Comparison of ENCODE assay signal across 24 mouse cellular contexts in the genomic region with DNA sequence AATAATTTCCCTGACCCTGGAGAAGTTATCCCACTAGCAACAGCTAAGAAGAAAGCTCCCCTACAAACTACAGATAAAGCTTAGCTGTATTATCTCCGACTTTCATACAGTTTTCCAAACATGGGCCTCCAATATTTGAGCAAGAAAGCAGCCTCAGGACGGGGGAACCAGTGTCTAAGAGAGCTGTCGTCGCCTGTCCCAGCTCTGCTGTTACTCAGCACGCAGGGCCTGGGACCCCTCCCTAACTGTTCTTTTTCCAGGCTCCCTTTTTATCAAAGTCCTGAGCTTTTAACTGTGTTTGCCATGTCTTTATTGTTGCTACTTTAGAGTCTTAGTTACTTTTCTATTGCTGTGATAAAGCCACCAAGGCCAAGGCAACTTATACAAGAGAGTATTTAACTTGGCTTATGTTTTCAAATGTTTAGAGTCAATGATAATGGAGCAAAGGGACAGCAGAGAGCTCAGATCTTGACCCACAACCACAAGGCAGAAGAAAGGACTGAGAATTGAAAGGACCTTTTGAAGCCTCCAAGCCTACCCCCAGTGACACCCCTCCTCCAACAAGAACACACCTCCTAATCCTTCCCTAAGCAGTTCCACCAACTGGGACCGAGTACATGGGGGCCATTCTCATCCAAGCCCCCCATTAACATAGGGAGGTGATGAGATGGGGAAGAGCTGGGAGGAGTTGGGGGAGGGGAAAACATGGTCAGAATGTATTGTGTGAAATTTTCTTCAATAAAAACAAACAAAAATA. TPM values are rescaled to one million over a fixed set of nuclear protein-coding genes. Genes with fewer than 3 reads are reported as not detected.
DNase-seq lines count a peak whose midpoint lies in the region; ATAC-seq and TF ChIP-seq lines count a peak whose summit lies in the region.
"Had no signal": no experiment of that assay in that cellular context is flagged by ENCODE, and none has a peak within 500 bp of the region (broad histone marks: within the 10 kb centered on the region; RNA-seq: fewer than 3 reads in every experiment).

No protein-coding gene starts in this region.

- no peak for ATAC-seq in heart, embryonic 13.5 days (ENCODE audit: extremely low read depth, insufficient number of reproducible peaks, low FRiP score, low TSS enrichment)
- peak; percentile 57; the same call in 1 of the 2 replicates for ATAC-seq in stomach, embryonic 14.5 days (ENCODE audit: insufficient number of reproducible peaks, insufficient read depth, low FRiP score, low read depth)
- ATAC-seq in stomach, postnatal 0 days (ENCODE audit: low FRiP score, low TSS enrichment), result no peak
- ATAC-seq in stomach, embryonic 16.5 days (ENCODE audit: insufficient read depth, low FRiP score), result 0 out of 2 replicates have a peak, but pooled peaks have one; percentile 20
- ATAC-seq: forebrain, embryonic 14.5 days had no signal

- H3K27me3 ChIP-seq in heart, embryonic 13.5 days (replicated peaks), result no peaks in the 10 kb centered on the region
- no peaks in the 10 kb centered on the region for H3K27me3 ChIP-seq in stomach, embryonic 14.5 days (ENCODE audit: control insufficient read depth, insufficient read depth, low read length)
- no peaks in the 10 kb centered on the region for H3K27me3 ChIP-seq in stomach, postnatal 0 days (ENCODE audit: control insufficient read depth, insufficient read depth, low read length)
- no peaks in the 10 kb centered on the region for H3K27me3 ChIP-seq in stomach, embryonic 16.5 days (ENCODE audit: control insufficient read depth, insufficient read depth, low read length)
- H3K27me3 ChIP-seq: embryonic facial prominence, embryonic 13.5 days; embryonic facial prominence, embryonic 15.5 days had no signal

- TF ChIP-seq EP300 in stomach, postnatal 0 days (optimal IDR thresholded peaks at IDR 0.05), result no peak

- H3K9ac ChIP-seq in heart, embryonic 13.5 days, result no peak overlapping the region
- H3K9ac ChIP-seq in stomach, embryonic 14.5 days (replicated peaks; ENCODE audit: low read depth, low read length), result no peak overlapping the region
- no peak overlapping the region for H3K9ac ChIP-seq in stomach, postnatal 0 days (ENCODE audit: low read length)
- H3K9ac ChIP-seq in stomach, embryonic 16.5 days (ENCODE audit: low read length), result no peak overlapping the region
- H3K9ac ChIP-seq: embryonic facial prominence, embryonic 13.5 days; embryonic facial prominence, embryonic 15.5 days; forebrain, embryonic 12.5 days had no signal

- TF ChIP-seq CTCF in stomach, postnatal 0 days (IDR thresholded peaks at IDR 0.05; ENCODE audit: low read depth), result no peak

- peaks cover 58% of the 10 kb centered on the region for H3K4me1 ChIP-seq in heart, embryonic 13.5 days
- H3K4me1 ChIP-seq in stomach, embryonic 14.5 days (ENCODE audit: control insufficient read depth, insufficient read depth, low read length), result no peaks in the 10 kb centered on the region
- no peaks in the 10 kb centered on the region for H3K4me1 ChIP-seq in stomach, postnatal 0 days (replicated peaks; ENCODE audit: control insufficient read depth, insufficient read depth)
- H3K4me1 ChIP-seq in stomach, embryonic 16.5 days (ENCODE audit: control insufficient read depth, insufficient read depth, low read length), result no peaks in the 10 kb centered on the region; the same call in 1 of the 2 replicates
- H3K4me1 ChIP-seq: embryonic facial prominence, embryonic 15.5 days had no signal

- no peak overlapping the region for H3K4me2 ChIP-seq in heart, embryonic 13.5 days
- no peak overlapping the region for H3K4me2 ChIP-seq in stomach, embryonic 14.5 days (replicated peaks; ENCODE audit: low read depth, low read length)
- no peak overlapping the region for H3K4me2 ChIP-seq in stomach, postnatal 0 days (replicated peaks; ENCODE audit: low read depth)
- no peak overlapping the region for H3K4me2 ChIP-seq in stomach, embryonic 16.5 days (ENCODE audit: low read depth, low read length)
- H3K4me2 ChIP-seq: embryonic facial prominence, embryonic 13.5 days; embryonic facial prominence, embryonic 15.5 days; forebrain, embryonic 12.5 days had no signal

- intact Hi-C loops in heart, postnatal 14 days (cut with DNase I), result no loop called here
- intact Hi-C loops in heart, postnatal 10 days (cut with DNase I), result no loop called here

- H3K27ac ChIP-seq in heart, embryonic 13.5 days (replicated peaks), result 0 out of 2 replicates have a peak overlapping the region, but pooled peaks have one; percentile 20
- no peak overlapping the region for H3K27ac ChIP-seq in stomach, embryonic 14.5 days (ENCODE audit: low read length)
- H3K27ac ChIP-seq in stomach, postnatal 0 days (replicated peaks), result no peak overlapping the region
- H3K27ac ChIP-seq in stomach, embryonic 16.5 days (ENCODE audit: low read length), result no peak overlapping the region
- H3K27ac ChIP-seq: embryonic facial prominence, embryonic 13.5 days; embryonic facial prominence, embryonic 15.5 days; forebrain, embryonic 10.5 days; forebrain, embryonic 12.5 days had no signal

- DNase-seq in heart, adult 11 months, result peak; percentile 21
- no peak for DNase-seq in heart, postnatal 14 days
- DNase-seq in heart, postnatal 10 days, result no peak
- DNase-seq in stomach, postnatal 0 days (ENCODE audit: low spot score), result no peak
- no peak for DNase-seq in layer of hippocampus, adult 11-12 months (ENCODE audit: low spot score)
- DNase-seq: adrenal gland, adult 2 months; adrenal gland, postnatal 10 days; adrenal gland, postnatal 25 days; cerebellum, adult 11 months; cerebellum, adult 18-20 months; cerebellum, adult 8-10 months; cerebellum, adult 9-11 months; cerebellum, postnatal 14 days; cerebellum, postnatal 36 days; embryo, embryonic 11 days had no signal

- H3K4me3 ChIP-seq in heart, embryonic 13.5 days, result no peak overlapping the region
- H3K4me3 ChIP-seq in stomach, embryonic 14.5 days (ENCODE audit: low read depth, low read length), result no peak overlapping the region
- H3K4me3 ChIP-seq in stomach, postnatal 0 days (ENCODE audit: low read depth, low read length), result no peak overlapping the region
- no peak overlapping the region for H3K4me3 ChIP-seq in stomach, embryonic 16.5 days (replicated peaks; ENCODE audit: low read length)
- H3K4me3 ChIP-seq: embryonic facial prominence, embryonic 13.5 days; embryonic facial prominence, embryonic 15.5 days; erythroblast, embryonic 14.5 days; forebrain, embryonic 10.5 days; forebrain, embryonic 12.5 days had no signal

- H3K36me3 ChIP-seq in heart, embryonic 13.5 days, result no peaks in the 10 kb centered on the region
- H3K36me3 ChIP-seq in stomach, embryonic 14.5 days (ENCODE audit: control insufficient read depth, insufficient read depth, low read length), result no peaks in the 10 kb centered on the region
- no peaks in the 10 kb centered on the region for H3K36me3 ChIP-seq in stomach, postnatal 0 days (ENCODE audit: control insufficient read depth, insufficient read depth, low read length)
- H3K36me3 ChIP-seq in stomach, embryonic 16.5 days (ENCODE audit: control insufficient read depth, insufficient read depth, low read length), result no peaks in the 10 kb centered on the region
- H3K36me3 ChIP-seq: embryonic facial prominence, embryonic 13.5 days; embryonic facial prominence, embryonic 15.5 days; forebrain, embryonic 10.5 days; forebrain, embryonic 12.5 days had no signal

- no peaks in the 10 kb centered on the region for H3K9me3 ChIP-seq in heart, embryonic 13.5 days
- H3K9me3 ChIP-seq in stomach, embryonic 14.5 days (ENCODE audit: control insufficient read depth, low read depth, low read length), result no peaks in the 10 kb centered on the region
- H3K9me3 ChIP-seq in stomach, postnatal 0 days (ENCODE audit: control insufficient read depth, low read length), result no peaks in the 10 kb centered on the region
- no peaks in the 10 kb centered on the region for H3K9me3 ChIP-seq in stomach, embryonic 16.5 days (replicated peaks; ENCODE audit: control insufficient read depth, low read length)
- H3K9me3 ChIP-seq: embryonic facial prominence, embryonic 13.5 days; embryonic facial prominence, embryonic 15.5 days; forebrain, embryonic 10.5 days; forebrain, embryonic 12.5 days had no signal

- WGBS in heart, embryonic 13.5 days, result 30% methylated on average over 6 of the region's 6 CpGs
- 46% methylated on average over 6 of the region's 6 CpGs for WGBS in stomach, embryonic 14.5 days
- 42% methylated on average over 6 of the region's 6 CpGs for WGBS in stomach, postnatal 0 days
- WGBS in stomach, embryonic 16.5 days, result 49% methylated on average over 6 of the region's 6 CpGs

RNA-seq across cellular contexts. Expression of a gene that starts 9.8 kb away (rescaled TPM):
- total RNA-seq in heart, postnatal 14 days (2021), result 100 to 1,000 TPM; 165 to 166 TPM
- 8.6 and 8.9 TPM in 2 replicates for polyA plus RNA-seq in heart, embryonic 13.5 days (2015; fragmentation: Nextera tagmentation; extraction: Ambion mirVana)
- 100 to 1,000 TPM; 128 to 164 TPM for total RNA-seq in heart, postnatal 10 days (2021)
- 16.6 and 17.7 TPM in 2 replicates for polyA plus RNA-seq in stomach, embryonic 14.5 days (2014; fragmentation: Nextera tagmentation; extraction: Ambion mirVana)
- polyA plus RNA-seq in stomach, postnatal 0 days (2015; fragmentation: Nextera tagmentation; extraction: Ambion mirVana), result 12.5 and 13.1 TPM in 2 replicates
- polyA plus RNA-seq in stomach, embryonic 16.5 days (2015; fragmentation: Nextera tagmentation; extraction: Ambion mirVana), result 21.2 and 23.3 TPM in 2 replicates

Comparison
In these comparisons a context has a peak if more than half of its experiments do, and no peak if none do; other contexts are left out.
1. ATAC-seq: peak in stomach, embryonic 14.5 days (single experiment) and stomach, embryonic 16.5 days (single experiment); none in heart, embryonic 13.5 days (single experiment) and stomach, postnatal 0 days (single experiment).